Mouse (Mus musculus): ENCODE data around the gene Safb.

DNA sequence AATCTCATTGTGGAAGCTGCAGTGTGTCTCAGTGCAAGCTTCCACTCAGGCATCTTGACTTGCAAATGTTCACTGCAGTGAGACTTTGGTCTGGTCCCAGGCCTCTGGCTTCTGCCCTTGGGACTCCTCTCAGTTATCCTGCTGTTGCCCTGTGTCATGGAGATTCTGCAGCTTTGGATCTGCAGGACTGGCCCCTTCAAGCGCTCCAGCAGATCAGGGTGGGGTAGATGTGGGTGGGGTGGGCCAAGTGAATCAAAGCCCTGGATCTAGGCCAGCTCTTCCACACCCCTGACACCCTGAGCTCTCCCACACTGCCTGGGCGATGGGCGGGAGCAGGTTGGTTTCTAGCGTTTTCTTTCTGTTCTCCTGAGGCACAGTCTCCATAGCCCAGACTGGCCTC lies 47.2 kb downstream of the Safb start:
- no peak for TF ChIP-seq EP300 (IDR thresholded peaks at IDR 0.05; ENCODE audit: low read depth)
- TF ChIP-seq CTCF (IDR thresholded peaks at IDR 0.05; ENCODE audit: low read depth): no peak

All from liver, embryonic 14.5 days (tissue).